Mouse (Mus musculus): ENCODE data around the gene Serpina7. TPM values are rescaled to one million over a fixed set of nuclear protein-coding genes. Genes with fewer than 3 reads are reported as not detected.

The Serpina7 gene
- not detected in 2 replicates for polyA plus RNA-seq (2012; rRNA removed; ENCODE audit: low replicate concordance)

DNA sequence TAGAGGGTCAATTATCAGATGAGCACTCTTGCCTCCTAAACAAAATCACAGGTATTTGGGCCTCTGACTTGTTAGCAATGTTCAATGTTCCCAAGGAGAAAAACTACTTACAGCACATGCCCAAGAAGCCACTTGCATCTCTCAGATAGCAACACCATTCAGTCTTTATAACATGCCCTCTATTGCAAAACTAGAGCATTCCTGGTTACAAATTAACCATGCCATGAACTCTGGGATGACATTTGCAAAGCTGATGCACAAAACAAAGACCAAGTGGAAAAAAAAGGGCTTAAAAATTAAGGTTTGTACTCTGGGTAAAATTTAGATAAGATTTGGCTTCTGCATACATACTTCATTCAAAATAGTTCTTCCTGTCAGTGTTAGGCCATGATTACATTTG lies at the start of gene Serpina7:
Serpina7 (minus strand) TSS at position 160 of the 400 bp plus-strand sequence.

GRCm38 (mm10) chrX:139085943-139086342 lies 907 bp upstream of the Serpina7 start, which contains the start of gene 4930513O06Rik:
Gene 4930513O06Rik, plus strand, starts transcription at chrX:139086243.

Other genes starting within 250 kb of the Serpina7 start
- 0.04 and 0.49 TPM in 2 replicates for gene Nrk, start 170.8 kb downstream of the Serpina7 start, polyA plus RNA-seq (2012; rRNA removed; ENCODE audit: low replicate concordance)
- not detected in 2 replicates for gene 4930513O06Rik, start 1.0 kb upstream of the Serpina7 start, polyA plus RNA-seq (2012; rRNA removed; ENCODE audit: low replicate concordance)
- gene 4933428M09Rik, start 94.0 kb upstream of the Serpina7 start, polyA plus RNA-seq (2012; rRNA removed; ENCODE audit: low replicate concordance): not detected in 2 replicates
- 0.42 and 0.63 TPM in 2 replicates for gene Mum1l1, start 124.8 kb upstream of the Serpina7 start, polyA plus RNA-seq (2012; rRNA removed; ENCODE audit: low replicate concordance)
- gene Trap1a, start 248.4 kb upstream of the Serpina7 start, polyA plus RNA-seq (2012; rRNA removed; ENCODE audit: low replicate concordance): not detected in 2 replicates

All from subcutaneous adipose tissue, adult 2 months (tissue).